Comparison of ENCODE assay signal across 8 mouse cellular contexts in genomic region chr12:101028954-101029731, GRCm38 (mm10). TPM values are rescaled to one million over a fixed set of nuclear protein-coding genes. Genes with fewer than 3 reads are reported as not detected.
DNase-seq lines count a peak whose midpoint lies in the region; ATAC-seq lines count a peak whose summit lies in the region.

TSS of gene Ccdc88c (minus strand) at chr12:101029056.

- H3K4me1 ChIP-seq in hindbrain, embryonic 14.5 days (replicated peaks; ENCODE audit: control insufficient read depth, insufficient read depth, low read length): peaks cover 24% of the 10 kb centered on the region

- peak within 1 kb of the TSS; percentile 91 for H3K9ac ChIP-seq in hindbrain, embryonic 14.5 days

- H3K4me2 ChIP-seq in hindbrain, embryonic 14.5 days (replicated peaks): peak within 1 kb of the TSS; percentile 67

- peak within 1 kb of the TSS; percentile 92 for H3K27ac ChIP-seq in hindbrain, embryonic 14.5 days

- no peaks in the 10 kb centered on the region for H3K9me3 ChIP-seq in hindbrain, embryonic 14.5 days (ENCODE audit: control insufficient read depth, low read length)

- no peaks in the 10 kb centered on the region for H3K27me3 ChIP-seq in hindbrain, embryonic 14.5 days (ENCODE audit: control insufficient read depth, insufficient read depth, low read length)

- peak within 1 kb of the TSS; percentile 83 for H3K4me3 ChIP-seq in hindbrain, embryonic 14.5 days (replicated peaks; ENCODE audit: low read length)

- peak; percentile 89 for ATAC-seq in hindbrain, embryonic 14.5 days (ENCODE audit: low FRiP score)

- under 1% methylated on average over 54 of the region's 56 CpGs for WGBS in hindbrain, embryonic 14.5 days

- peak; percentile 94 for DNase-seq in ZHBTc4 (ENCODE audit: low read depth, low spot score)
- peak; percentile 77 to 87 for DNase-seq in cerebellum, postnatal 25 days
- DNase-seq in frontal cortex, postnatal 25 days (ENCODE audit: low spot score in 2 of 2): peak; percentile 58 to 74
- DNase-seq in hindbrain, embryonic 14.5 days (ENCODE audit: low spot score): peak; percentile 93
- peak; percentile 76 to 77 for DNase-seq in layer of hippocampus, postnatal 36 days
- peak; percentile 82 for DNase-seq in lung, postnatal 25 days (ENCODE audit: low spot score)
- peak; percentile 94 for DNase-seq in retina, postnatal 1 day
- peak; percentile 99 for DNase-seq in thymus, postnatal 4 days

- H3K36me3 ChIP-seq in hindbrain, embryonic 14.5 days (replicated peaks; ENCODE audit: control insufficient read depth, insufficient read depth): no peaks in the 10 kb centered on the region

RNA-seq across cellular contexts. Expression of gene Ccdc88c, which starts in this region (rescaled TPM):
- polyA plus RNA-seq in hindbrain, embryonic 14.5 days (2014; fragmentation: Nextera tagmentation; extraction: Ambion mirVana): 11.1 and 13.3 TPM in 2 replicates
- total RNA-seq in layer of hippocampus, postnatal 36 days (2021): 10 to 100 TPM; 29.4 to 32.6 TPM

Comparison
In these comparisons a context has a peak if more than half of its experiments do, and no peak if none do; other contexts are left out.
1. Peak in every context shown above with its lines: DNase-seq, ATAC-seq, H3K4me3 ChIP-seq and H3K27ac ChIP-seq.